Mouse (Mus musculus) adrenal gland, postnatal 10 days (tissue): ENCODE data around the gene Itgb7. TPM values are rescaled to one million over a fixed set of nuclear protein-coding genes. Genes with fewer than 3 reads are reported as not detected.

Source experiments
- DNase-seq: peaks from one replicate; pipeline ENCODE4 v3.0.0; 2021; ENCODE audit warnings: mixed read lengths
- long read RNA-seq, 2 experiments: library from polyadenylated mRNA; stranded (forward); transcript quantifications; one replicate each; pipeline ENCODE4 v2.0.0; 2021
- total RNA-seq, 2 experiments: library from RNA; stranded (reverse); gene quantifications; 2 replicates each; pipeline ENCODE4 v1.2.3; 2021

Gene Itgb7
- total RNA-seq: 1 to 10 TPM; 6.4 to 7.1 TPM
- long read RNA-seq, experiment 1, partial matches to known transcripts: 3 of 9 reads
- long read RNA-seq, experiment 1, other reads (novel, unspliced or antisense): 3 of 9 reads
- long read RNA-seq, experiment 2, partial matches to known transcripts: 1 of 4 reads
- long read RNA-seq, experiment 2, other reads (novel, unspliced or antisense): 0 of 4 reads

DNA sequence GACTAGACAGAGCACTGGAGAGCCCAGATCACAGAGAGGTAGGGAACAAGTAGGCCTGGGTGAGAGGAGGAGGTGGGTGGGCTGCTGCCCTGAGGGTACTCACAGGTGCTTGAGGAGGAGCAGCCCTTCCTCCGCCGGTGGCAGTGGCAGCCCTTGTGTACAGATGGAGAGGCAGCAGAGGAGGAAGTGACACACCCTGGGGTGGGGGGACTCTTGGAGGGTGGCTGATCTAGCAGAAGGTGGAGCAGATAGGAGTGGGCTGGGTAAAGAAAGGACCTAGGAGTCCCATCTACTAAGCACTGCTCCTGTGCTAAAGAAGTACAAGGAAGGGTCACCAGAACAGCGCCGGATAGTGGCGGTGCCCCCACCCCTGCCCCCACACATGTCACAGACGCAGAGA is at the start of gene Itgb7:
Gene Itgb7, minus strand, starts transcription at position 197 of the 400 bp plus-strand sequence.
- DNase-seq: no peak

DNA sequence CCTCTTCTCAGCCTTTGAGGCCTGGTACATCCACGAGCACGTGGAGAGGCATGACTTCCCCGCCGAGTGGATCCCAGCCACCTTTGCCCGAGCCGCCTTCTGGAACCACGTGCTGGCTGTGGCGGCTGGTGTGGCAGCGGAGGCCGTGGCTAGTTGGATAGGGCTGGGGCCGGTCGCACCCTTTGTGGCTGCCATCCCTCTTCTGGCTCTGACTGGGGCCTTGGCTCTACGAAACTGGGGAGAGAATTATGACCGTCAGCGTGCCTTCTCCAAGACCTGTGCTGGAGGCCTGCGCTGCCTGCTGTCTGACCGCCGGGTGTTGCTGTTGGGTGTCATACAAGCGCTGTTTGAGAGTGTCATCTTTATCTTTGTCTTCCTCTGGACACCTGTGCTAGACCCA is 48.9 kb upstream of the Itgb7 start:
- no peak for DNase-seq

DNA sequence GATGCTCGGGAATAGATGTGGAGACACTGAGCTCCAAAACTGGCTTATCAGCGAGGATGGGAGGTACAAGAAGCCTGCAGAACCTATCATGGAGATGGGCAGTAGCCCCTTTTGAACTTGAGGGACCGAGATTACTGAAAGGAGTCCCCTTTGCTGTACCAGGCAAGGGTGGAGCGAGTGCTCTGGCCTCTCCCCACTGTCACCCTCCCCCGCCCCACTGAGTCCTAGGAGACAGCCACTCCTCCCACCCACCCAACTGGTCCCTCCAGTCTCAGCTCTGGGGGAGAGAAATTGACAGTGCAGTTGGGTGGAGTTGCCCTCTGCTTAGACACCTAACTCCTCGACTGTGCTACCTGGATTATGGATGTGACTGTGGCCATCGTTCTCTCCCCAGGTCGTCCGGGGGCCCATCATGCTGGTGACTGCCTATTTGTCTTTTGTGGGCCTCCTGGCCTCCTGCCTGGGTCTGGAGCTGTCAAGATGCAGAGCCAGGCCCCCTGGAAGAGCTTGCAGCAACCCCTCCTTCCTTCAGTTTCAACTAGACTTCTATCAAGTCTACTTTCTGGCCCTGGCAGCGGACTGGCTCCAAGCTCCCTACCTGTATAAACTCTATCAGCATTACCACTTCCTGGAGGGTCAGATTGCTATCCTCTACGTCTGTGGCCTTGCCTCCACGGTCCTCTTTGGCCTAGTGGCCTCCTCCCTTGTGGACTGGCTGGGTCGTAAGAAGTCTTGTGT is 48.2 kb upstream of the Itgb7 start:
- no peak for DNase-seq

DNA sequence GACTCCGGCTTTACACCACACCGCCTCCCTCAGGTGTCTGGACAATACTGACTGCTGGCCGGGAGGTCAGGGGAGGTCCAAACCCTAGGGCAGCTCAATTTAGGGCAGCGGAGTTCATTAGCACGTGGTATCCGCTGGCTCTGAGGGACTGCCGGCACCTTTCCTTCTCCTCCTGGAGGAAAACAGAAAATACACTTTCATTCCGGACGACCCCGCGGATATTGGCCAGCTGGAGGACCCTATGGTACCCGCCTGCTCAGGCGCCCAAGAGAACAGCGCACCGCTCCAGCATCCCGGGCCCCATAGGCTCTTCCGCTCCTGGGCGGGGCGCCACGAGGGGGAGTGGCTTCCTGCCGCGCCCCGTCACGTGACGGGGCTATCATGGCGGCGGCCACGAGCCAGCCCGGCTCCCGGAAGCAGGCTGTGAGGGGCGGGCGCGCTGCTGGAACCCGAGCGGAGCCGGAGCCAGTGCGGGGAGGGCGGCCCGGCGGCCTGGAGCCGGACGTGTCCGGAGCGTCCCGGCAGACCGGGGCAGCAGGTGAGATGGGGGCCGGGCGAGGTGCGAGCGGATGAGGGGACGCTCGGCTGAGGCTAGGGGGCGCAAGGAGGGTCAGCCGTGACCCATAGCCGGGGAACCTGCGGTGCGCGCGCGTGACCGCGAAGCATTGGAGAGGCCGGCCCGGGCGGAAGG is 47.5 kb upstream of the Itgb7 start, which contains the start of gene Mfsd5:
Gene Mfsd5, plus strand, starts transcription at position 363 of the 691 bp plus-strand sequence.
- peak; percentile 96 for DNase-seq

DNA sequence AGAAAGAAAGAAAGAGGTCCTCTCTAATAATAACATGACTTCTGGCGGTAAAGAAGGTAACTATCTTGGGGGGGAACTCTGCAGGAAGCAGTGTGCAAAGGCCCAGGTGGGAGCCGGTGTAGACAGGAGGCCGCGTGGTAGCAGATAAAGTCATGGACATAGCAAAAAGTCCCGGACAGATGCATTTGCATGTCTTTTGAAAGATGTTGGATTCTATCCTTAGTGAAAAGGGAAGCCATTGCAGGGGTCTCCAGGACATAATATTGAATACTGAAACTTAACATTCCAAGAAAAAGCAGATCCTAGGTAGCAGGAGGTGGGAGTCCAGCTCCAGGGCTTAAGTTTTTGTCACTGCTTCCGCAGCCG is 47.0 kb upstream of the Itgb7 start:
- no peak for DNase-seq

DNA sequence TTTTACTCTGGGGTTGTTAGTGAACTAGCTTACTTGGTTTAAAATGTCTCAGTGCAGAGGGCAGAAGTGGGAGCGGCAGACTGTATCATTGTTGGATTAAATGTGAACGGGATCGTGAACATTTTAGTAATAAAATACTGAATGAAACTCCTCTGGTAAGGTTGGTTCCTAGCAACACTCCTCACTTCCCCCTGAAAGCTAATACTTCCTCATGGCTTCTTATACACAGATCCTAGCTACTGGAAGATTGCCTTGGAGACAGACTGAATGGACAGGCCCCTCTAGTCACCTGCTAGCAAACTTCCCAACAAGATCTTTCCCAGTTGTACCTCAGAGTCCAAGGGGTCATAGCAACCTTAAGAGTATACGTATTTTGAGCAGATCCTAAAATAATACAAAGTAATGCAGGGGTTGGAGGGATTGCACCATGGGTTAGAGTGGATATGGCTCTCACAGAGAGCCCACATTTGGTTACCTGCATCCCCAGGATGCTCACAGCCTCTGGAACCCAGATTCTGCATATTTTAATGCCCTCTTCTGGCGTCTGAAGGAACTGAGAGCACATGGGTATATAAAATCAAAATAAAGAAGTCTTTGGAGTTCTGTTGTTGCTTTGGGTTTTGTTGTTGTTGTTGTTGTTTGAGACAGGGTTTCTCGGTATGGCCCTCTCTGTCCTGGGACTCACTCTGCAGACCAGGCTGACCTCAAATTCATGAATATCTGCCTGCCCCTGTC is 42.4 kb upstream of the Itgb7 start:
- no peak for DNase-seq

DNA sequence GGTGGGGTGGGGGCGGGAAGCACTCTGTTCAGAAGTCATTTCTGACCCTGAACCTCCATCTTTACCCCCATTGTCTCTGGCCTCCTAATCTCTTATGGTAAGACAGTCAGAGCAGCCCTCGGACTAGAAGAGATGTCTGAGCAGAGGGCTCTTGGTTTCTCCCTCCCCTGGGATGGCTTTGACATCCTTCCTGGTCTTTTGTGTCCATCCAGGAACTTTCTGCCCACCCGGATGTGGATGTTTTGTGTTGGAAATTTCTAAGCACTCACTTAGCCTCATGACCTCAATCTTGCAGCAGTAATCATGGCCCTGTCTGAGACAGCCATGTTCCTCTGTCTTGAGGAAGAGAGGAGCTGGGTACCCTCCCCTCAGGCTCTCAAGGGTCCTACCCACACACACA is 39.7 kb upstream of the Itgb7 start:
- no peak for DNase-seq

DNA sequence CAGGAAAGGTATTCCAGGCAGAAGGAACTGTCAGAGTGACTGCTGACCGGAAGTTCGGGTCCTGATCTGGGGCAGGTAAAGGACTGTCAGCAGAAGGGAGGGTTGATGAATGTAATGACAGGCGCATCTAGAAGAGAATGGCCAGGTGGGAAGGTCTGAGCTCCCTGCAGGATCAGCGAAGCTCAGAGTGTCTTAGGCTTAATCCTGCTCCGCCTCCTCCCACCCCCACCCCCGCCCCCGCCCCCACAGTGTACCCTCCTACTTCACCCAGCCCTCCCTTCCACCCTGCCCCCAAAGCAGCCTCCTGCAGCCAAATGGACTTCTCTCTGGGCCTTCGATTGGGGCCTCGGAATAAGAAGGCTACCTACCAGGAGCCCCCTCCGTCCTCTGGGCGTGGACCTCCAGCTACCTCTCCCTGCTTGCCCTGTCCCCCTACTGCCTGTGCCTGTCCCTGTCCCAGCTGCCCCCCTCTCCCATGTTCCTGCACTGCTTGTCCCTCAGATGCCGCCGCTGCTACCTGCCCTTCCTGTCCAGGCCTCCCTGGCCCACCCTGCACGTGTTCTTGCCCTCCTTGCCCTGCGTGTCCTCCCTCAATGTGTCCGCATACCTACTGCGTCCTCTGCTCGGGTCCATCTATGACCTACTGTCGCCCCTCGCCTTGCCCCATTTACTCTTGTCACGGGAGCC is 38.7 kb upstream of the Itgb7 start, which contains the start of gene Gm9918:
Gene Gm9918, plus strand, starts transcription at position 290 of the 687 bp plus-strand sequence.
- DNase-seq: no peak

DNA sequence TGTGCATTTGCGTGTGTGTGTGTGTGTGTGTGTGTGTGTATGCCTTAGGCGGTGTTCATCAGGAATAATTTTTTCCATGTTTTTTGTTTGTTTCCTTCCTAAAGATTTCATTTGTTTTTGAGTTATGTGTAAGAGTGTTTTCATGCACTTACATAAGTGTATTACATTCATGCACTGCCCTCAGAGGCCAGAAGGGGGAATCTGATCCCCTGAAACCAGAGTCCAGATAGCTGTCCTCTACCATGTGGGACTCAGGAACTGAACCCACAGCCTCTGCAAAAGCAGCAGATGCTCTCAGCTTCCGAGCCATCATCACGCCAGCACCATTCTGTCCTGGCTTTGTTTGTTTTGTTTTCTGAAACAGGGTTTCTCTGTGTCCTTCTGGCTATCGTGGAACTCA is 33.8 kb upstream of the Itgb7 start:
- no peak for DNase-seq

DNA sequence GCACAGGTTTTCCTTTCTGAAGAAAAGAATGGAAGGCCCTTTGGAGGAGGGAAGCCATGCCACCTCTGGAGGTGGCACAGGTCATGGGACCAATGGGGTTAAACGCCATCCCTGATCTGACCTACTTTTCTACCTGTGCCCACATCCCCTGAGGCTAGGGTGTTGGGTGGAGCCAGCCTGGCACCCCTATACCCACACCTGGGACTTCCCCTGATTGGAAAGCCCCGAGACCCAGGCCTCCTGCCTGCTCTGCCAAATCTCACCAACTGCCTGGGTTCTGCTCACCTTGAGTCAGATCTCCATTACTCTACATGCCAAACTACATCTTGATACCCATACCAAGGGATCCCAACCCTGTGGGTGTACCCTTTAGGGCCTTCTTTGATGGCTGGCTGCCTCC is 31.3 kb upstream of the Itgb7 start:
- no peak for DNase-seq

DNA sequence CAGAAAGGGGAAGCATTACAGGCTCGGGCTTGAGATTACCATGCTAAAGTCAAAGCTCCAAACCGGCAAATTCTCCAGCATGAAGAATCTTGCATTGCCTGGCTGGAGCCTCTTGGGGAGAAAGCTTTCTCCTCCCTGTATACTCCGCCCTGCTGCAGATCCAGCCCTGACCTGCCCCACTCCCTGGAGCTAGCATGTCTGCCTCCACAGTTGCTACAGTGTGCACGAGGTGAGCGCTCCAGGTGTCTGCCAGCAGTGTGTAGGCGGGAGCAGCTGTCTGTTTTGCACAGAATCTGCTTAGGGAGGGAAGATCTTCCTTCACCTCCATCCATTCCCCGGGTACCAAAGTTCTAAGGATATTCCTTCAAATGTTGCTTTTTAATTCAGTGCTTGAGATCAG is 30.8 kb upstream of the Itgb7 start:
- DNase-seq: no peak

DNA sequence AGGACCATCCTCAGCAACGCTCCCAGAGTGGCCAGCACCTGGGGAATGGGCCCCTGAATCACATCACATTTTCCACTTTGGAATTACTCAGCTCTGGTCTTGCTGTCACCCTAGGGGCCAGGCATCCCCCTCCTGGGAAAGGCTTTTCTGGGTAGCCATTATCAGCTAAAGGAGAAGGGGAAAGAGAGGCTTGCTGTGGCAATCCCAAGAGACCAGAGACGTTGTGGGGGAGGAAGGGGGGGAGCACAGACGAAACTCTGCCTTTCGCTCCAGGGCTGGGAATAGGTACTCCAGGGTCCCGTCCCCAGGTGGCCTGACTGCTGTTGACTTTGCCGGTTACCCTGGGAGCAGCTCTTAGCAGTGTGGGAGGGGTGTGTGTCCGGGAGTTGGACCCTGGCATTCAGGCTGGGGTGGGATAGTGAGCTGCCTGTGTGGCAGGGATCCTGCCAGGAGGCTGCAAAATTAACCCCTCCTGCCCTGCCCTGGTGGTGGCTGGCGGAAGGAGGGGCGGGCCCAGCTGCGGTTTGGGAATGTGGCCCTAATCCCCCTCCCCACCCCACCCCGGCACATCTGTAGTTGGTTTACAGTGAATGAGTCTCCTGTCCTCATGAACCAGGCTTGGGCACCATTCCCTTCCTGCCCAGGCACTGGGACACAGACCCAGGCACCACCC is 27.0 kb upstream of the Itgb7 start:
- no peak for DNase-seq

DNA sequence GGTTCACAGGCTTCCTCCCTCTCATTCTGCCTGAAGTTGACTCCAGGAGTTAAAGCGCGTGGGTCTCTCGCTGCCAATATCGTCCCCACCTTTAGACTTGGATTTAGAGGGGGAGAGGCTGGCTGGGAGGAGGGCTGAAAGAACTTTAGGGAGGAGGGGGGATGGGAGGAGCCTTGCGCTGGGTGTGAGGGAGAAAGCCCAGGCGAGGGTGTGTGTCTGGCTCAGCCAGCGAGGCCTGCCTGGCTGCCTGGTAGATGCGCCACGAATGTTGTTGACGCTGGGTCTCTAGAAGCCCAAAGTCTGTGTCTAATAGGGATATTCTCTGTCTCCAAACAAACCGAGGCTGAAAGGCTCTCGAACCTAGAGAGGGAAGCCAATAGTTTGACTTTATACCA is 26.3 kb upstream of the Itgb7 start:
- DNase-seq: no peak

DNA sequence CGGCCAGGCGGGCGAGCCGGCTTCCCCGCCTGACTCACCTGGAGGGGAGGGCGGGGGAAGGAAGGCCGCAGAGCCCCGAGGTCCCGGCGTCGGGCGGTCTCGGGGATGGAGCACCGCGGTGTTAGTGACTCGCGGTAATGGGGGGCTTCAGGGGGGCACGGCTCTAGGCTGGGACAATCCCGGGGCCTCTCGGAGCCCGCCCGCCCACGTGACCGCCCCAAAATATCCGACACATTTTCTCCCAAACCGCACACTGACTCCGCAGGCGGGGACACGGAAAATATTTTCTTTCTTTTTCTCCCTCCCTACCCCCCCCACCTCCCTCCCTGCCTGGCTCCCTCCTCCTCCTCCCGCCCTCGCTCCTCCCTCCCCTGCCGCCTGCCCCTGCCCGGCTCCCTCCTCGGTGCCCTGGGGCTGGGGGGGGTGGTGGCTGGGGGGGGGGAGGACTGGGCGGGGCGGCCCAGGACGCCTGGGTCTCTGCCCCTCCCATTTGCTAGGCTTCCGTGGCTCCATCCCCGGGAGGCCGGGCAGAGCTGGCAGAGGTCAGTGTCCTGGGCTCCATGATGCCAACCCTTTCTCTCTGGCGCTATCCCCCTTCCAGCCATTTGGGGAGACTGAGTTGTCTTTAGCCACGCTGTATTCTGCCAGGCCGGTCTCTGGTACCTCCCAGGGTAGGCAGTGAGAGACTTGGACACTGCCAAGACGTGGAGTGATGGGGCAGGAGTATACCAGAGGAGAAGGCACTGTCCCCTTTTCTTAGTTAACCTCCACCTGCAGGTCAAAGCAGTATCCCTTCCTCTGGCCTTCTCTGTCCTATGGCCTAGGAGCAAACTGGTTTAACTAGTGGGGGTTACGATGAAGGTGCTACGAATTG is 25.7 kb upstream of the Itgb7 start, which contains the start of gene Rarg:
Gene Rarg, minus strand, starts transcription at position 316 of the 874 bp plus-strand sequence.
- DNase-seq: peak; percentile 65

DNA sequence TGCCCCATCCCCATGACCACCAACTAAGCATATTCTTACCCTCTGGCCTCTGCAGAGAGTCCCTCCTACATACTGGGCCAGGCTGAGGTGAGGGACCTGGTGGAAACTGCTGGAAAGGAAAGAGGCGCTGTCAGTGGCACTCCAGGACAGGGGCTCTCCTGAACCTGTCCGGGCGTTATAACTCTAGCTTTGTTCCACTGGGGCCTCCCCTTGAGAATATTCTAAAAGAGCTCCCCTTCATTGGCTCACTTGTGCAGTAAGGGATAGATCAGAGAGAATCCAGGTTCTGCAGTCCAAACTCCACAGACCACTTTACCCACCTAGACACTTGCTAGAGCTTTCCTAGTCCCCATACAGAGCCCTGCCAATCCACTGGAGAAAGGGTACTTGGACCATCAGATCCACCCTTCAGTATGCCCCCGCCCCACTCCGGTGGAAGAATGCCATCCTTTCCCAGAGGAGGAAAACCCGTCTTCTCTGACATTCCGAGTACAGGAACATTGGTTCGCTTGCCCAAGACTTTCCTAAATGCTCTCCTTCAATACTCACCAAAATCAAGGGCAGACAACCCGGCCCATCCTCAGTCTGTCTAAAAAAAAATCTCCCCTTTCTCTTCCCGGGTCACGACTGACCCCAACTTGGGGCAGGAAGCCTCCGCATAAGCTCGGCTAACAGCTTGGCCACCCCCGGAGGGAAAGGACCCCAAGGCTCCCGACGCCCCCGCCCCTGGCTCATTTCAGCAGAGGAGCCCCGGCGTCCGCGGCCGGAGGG is 24.9 kb upstream of the Itgb7 start:
- no peak for DNase-seq

DNA sequence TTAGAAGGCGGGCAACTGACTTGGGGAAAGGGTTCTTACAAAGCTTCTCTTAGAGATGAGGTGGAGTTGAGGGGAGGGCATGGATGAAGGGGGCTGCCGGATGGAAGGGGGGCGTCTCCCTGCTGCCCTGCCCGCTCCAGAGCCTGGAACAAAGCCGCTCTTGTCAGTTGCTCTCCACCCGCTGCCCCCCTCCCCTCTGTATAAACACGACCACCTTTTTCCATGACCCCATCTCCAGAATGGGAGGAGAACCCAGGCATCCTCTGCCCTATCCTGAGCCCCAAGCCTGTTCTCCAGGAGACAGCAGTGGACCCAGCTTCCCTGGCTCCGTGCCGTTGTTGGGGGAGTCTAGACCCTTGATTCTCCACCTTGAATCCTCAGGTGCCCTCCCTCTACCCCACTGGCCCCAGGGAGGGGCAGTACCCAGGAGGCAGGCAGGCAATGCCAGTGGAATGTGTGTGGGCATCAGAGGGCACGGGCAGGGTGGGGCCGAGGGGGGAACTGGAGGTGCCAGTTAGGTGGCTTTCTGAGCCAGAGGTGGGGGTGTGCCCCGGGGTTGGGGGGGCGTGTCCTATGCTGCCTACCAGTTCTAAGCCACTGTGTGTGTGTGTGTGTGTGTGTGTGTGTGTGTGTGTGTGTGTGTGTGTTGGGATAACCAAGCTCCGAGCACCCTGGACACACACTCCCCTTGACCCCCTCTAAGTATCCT is 24.0 kb upstream of the Itgb7 start:
- no peak for DNase-seq

DNA sequence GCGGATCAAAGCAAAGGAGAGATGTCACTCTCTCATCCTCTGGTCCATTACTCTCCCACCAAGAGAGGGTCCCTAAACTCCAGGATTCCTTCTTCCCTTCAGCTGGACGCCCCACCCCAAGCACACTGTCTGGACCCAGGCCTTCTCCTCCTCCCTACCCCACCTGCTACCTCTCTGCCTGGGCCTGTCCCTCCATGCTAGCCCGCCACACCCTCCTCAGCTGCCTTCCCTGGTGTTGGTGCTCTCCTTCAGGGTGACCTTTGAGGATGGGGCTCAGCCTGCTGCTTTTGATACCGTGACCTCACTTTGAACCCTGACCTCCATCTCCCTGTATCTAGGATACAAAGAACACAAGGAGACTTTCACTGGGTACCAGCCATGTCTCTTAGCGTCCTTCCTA is 18.8 kb upstream of the Itgb7 start:
- no peak for DNase-seq

DNA sequence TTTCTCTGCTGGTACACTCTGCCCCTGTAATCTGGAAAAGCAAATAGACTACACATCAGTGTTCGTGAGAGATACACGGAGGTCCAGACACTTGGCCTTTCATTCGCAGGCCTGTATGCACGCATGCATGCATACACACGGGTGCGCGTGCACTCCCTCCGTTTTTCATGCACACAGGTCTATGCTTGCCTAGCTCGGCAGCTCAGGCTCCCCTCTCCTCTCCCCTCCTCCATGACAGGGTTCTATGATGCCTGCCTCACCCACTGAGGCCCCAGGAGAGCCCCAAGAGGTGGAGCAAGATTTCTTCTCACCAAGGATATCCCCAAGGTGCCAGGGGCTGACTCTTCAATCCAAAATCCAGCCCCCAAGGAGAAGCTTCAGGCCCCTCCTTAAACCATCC is 18.2 kb upstream of the Itgb7 start:
- DNase-seq: no peak

DNA sequence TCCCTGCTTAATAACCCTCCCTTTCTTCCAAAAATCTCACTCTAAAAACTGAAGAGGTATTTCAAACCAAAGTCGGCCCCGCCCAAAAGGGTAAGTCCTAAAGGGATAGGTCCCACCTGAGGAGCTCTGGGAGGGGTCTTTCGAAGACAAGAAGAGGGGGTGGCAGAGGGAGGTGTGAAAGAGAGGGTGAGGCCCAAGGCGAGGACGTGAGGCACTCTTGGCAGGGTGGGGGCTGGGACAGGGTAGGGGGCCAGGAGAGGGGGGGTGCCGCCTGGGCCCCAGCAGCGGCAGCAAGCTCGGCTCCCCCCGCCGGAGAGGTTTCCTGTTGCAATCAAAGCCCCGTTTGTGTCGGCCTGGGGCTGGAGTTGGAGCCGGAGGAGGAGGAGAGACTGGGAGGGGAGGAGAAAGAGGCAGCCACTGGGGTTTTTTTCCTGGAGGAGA is 17.5 kb upstream of the Itgb7 start:
- peak; percentile 41 for DNase-seq
